In the genomic region with DNA sequence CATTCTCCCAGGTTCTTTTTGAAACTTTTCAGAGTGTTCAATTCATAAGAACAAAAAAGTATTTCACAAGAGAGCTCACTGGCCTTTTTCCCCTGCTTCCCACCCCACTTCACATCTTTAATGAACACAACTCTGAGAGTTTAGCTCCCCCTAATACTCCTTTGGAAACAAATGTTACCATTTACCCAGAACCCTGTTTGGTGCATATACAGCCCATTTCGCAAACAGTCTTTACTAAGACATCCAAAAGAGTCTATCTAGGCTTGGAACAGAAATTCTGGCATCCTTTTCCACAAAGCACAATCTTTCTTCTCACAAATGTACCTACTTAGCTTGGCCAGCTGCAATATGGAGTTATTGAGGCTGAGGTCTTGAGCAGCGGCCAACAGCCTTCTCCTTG, we compare ENCODE assay signal across 26 mouse cellular contexts.
"Had no signal": no experiment of that assay in that cellular context is flagged by ENCODE, and none has a peak within 500 bp of the region (broad histone marks: within the 10 kb centered on the region; RNA-seq: fewer than 3 reads in every experiment).

No protein-coding gene starts in this region.

- H3K4me2 ChIP-seq: heart, embryonic 11.5 days; heart, embryonic 13.5 days; heart, embryonic 15.5 days; hindbrain, embryonic 13.5 days; hindbrain, embryonic 15.5 days; intestine, embryonic 15.5 days; limb, embryonic 13.5 days; limb, embryonic 15.5 days; liver, embryonic 12.5 days had no signal

- H3K27ac ChIP-seq: heart, adult 2 months; heart, embryonic 13.5 days; heart, embryonic 15.5 days; hindbrain, embryonic 13.5 days; hindbrain, embryonic 15.5 days; hindbrain, postnatal 0 days; intestine, embryonic 15.5 days; layer of hippocampus, adult 2 months; limb, embryonic 13.5 days; limb, embryonic 15.5 days; liver, embryonic 12.5 days; liver, embryonic 14.5 days had no signal

- H3K36me3 ChIP-seq: heart, embryonic 13.5 days; heart, embryonic 15.5 days; hindbrain, embryonic 13.5 days; hindbrain, embryonic 15.5 days; intestine, embryonic 15.5 days; limb, embryonic 13.5 days; limb, embryonic 15.5 days; liver, embryonic 12.5 days had no signal

- H3K9me3 ChIP-seq: heart, embryonic 13.5 days; heart, embryonic 15.5 days; hindbrain, embryonic 13.5 days; hindbrain, embryonic 15.5 days; intestine, embryonic 15.5 days; limb, embryonic 13.5 days; limb, embryonic 15.5 days; liver, embryonic 12.5 days had no signal

- DNase-seq: gastrocnemius, postnatal 14 days; gastrocnemius, postnatal 36 days; heart, adult 11 months; heart, adult 2 months; heart, postnatal 14 days; heart, postnatal 36 days; kidney, adult 18-20 months; kidney, adult 8-10 months; kidney, postnatal 10 days; kidney, postnatal 25 days; kidney, postnatal 4 days; layer of hippocampus, postnatal 36 days; left cerebral cortex, postnatal 4 days had no signal

- ATAC-seq: hindbrain, postnatal 0 days; intestine, embryonic 15.5 days; intestine, postnatal 0 days; liver, embryonic 12.5 days had no signal

- H3K9ac ChIP-seq: heart, embryonic 13.5 days; heart, embryonic 15.5 days; hindbrain, embryonic 13.5 days; hindbrain, embryonic 15.5 days; intestine, embryonic 15.5 days; limb, embryonic 13.5 days; limb, embryonic 15.5 days; liver, embryonic 12.5 days; liver, embryonic 14.5 days had no signal

- H3K4me3 ChIP-seq: heart, adult 2 months; heart, embryonic 13.5 days; heart, embryonic 15.5 days; hindbrain, embryonic 13.5 days; hindbrain, embryonic 15.5 days; intestine, embryonic 15.5 days; layer of hippocampus, adult 2 months; limb, embryonic 13.5 days; limb, embryonic 15.5 days; liver, embryonic 12.5 days had no signal

- H3K4me1 ChIP-seq: heart, embryonic 15.5 days; hindbrain, embryonic 13.5 days; hindbrain, embryonic 15.5 days; intestine, embryonic 15.5 days; limb, embryonic 13.5 days; limb, embryonic 15.5 days; liver, embryonic 12.5 days had no signal

- H3K27me3 ChIP-seq: heart, embryonic 13.5 days; heart, embryonic 15.5 days; hindbrain, embryonic 13.5 days; hindbrain, embryonic 15.5 days; intestine, embryonic 15.5 days; limb, embryonic 13.5 days; limb, embryonic 15.5 days; liver, embryonic 12.5 days had no signal
